Mouse (Mus musculus) retina, postnatal 7 days (tissue): ENCODE measurements around the gene Lrrc29.

Experiments used
- DNase-seq: peaks from one replicate; pipeline ENCODE4 v3.0.0-alpha.2; 2012; ENCODE audit warnings: low read depth, low spot score

Gene Lrrc29

DNA sequence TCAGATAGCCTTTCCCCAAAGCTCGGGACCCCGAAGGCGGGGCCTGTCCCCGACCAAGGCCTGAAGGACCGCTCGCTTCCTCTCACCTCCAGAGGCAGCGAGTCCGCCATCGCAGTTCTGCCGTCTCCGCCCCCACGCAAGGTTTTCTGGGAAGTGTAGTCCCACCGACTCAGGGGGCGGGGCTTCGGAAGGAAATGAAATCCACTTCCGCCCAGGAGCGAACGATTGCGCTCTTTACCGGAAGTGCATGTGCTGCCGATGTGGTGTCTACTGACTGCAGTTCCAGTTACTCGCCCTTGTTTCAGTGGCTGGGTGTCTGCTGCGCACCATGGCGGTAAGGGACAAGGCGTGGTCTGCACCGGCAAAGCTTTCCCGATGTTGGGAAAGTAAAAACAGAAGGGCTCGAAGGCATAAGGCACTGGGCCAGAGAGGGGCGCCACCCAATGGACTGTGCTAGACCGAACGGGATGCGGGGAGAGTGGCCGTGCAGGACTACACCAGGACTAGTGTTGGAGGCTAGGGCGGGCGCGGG is at the start of gene Lrrc29, which contains the start of gene Tmem208:
Gene Lrrc29, minus strand, starts transcription at position 138 of the 532 bp plus-strand sequence.
Gene Tmem208, plus strand, starts transcription at position 214 of the 532 bp plus-strand sequence.
- peak; percentile 90 for DNase-seq

- no peak for DNase-seq
Observed at GRCm38 (mm10) chr8:105374513-105374966, 48.5 kb upstream of the Lrrc29 start.

DNA sequence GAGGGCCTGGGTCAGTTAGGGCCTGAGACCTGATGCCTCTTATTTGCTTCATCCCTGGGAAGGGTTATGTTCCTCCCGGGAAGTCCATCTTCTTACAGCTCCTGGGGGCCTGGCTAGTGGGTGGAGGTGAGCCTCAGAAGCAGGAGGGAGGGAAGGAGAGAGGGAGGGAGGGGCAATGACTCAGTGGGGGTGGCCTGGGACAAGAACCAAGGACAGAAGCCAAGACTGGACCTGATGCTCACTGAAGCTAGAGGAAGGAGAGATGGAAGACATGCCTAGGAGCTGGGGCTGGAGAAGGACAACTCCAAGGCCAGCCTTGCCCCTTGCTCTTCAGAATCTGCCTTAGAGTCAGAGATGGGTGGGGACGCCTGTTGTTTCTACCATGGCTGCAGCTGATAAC is 47.0 kb upstream of the Lrrc29 start, which contains the start of gene Plekhg4:
Gene Plekhg4, plus strand, starts transcription at position 243 of the 400 bp plus-strand sequence.
- DNase-seq = no peak

- DNase-seq = no peak
Observed at GRCm38 (mm10) chr8:105372473-105372872, 46.4 kb upstream of the Lrrc29 start.

DNA sequence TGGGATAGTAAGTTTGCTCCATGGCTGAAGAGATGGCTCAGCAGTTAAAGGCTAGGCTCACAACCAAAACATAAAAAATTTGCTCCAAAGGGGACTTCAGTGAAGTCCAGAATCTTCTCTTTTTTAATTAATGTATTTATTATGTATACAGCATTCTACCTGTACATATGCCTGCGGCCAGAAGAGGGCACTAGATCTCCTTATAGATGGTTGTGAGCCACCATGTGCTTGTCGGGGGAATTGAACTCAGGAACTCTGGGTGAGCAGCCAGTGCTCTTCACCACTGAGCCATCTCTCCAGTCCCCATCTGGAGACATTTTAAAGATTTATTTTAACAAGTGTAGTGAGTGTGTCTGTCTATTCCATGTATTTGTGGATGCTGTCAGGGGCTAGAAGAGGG is 41.0 kb upstream of the Lrrc29 start:
- no peak for DNase-seq

DNA sequence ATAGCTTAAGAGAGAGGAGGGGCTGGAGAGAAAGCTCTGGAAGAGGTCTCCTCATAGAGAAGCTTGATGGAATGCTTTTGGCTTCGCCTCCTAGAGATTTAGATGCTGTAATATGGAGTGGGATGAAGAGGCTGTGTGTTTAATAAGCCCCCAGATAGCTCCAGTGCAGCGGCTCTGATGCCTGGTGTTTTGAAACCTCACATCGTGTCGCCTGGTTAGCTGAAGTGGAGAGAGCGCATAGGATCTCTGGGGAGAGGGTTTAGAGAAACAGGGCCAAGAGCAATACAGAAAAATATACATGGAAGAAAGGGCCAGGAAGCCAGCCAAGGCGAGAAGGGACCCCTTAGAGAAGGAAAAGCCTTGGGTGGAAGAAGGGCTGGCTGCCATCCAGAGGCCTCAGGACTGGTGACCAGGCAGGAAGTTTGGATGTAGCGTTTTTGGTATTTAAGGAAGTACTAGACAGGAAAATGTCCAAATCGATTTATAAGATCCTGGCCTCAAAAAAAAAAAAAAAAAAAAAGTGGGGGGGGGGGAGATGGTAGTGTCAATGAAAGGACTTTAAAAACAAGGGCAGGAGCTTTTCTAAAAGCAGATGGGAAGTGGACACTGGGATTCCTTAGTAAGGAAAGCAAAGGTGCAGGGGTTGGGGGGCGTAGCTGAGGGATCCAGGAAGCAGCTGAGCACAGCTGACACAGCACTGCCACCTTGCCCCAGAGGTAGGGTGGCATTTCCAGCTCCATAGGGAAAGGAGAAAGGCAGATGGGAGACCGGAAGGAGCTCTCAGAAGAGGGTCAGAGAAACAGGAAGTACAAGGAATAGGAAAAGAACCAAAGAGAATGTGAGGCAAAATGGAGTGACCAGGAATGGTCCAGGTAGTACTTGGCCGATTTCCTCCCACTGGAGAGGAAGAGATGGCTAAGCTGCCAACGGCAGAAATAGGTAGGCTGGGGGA is 35.9 kb upstream of the Lrrc29 start:
- no peak for DNase-seq

GRCm38 (mm10) chr8:105359646-105360045 is 33.6 kb upstream of the Lrrc29 start:
- DNase-seq = peak; percentile 53

- DNase-seq = no peak
Observed at GRCm38 (mm10) chr8:105359208-105359607, 33.1 kb upstream of the Lrrc29 start.

DNA sequence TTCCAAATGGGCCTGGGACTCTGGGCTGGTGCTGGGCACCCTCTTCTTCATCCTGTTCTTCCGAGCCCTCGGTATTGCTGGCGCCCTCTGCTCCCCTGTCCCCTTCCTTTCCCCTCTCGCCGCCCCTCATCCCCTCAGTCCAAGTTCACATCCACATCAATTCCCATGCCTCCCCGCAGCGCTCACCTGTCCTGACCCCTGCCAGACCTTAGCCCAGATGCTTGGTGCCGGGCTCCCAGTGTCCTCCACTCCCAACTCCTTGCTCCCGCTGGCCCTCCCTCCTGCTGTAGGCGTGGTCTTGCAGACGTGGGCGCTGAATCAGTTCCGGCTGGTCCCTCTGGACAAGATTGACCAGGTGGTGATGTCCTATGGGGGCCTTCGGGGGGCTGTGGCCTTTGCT is 30.6 kb upstream of the Lrrc29 start:
- DNase-seq = no peak

- no peak for DNase-seq
Observed at GRCm38 (mm10) chr8:105355179-105356024, 29.3 kb upstream of the Lrrc29 start.

- DNase-seq = no peak
Observed at GRCm38 (mm10) chr8:105354549-105354948, 28.5 kb upstream of the Lrrc29 start.

DNA sequence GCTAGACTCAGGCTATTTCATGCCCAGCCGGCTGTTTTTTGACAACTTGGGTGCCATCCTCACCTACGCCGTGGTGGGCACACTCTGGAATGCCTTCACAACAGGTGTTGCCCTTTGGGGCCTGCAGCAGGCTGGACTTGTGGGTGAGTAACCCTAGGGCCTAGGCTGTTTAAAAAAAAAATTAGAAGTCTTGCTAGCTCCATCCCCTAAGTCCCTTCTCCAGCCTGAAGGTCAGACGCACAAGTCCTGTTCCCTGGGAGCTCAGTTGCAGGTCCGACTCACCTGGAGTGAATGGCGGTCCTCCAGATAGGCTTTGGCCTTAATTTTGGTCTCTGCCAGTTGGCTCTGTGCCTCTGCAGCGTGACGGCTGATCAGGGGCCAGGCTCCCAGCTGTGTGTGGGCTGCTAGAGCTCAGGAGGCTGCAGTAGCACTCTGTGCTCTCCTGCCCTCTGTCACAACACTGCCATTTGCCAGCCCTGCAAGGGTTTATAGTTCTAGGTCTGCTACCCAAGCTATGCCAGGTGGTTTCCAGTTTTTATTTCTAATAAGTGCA is 27.6 kb upstream of the Lrrc29 start:
- no peak for DNase-seq

DNA sequence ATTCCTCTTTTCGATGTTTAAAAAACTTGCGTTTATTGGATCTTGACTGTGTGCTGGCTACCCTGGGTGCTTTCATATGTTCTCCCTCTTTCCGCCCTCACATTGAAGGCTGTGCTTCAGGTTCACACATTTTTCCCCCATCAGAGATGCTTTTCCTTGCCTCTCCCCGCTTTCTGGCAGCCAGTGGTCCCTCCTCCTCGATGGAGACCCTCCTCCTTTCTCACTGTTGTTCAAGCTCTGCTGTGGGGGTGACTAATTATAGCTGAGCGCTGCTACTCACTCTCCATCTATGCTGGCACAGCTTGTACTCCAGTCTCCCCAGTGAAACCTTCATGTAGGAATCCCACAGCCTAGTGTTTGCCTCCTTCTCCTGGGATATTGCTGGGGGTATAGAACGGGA is 24.1 kb upstream of the Lrrc29 start:
- no peak for DNase-seq

GRCm38 (mm10) chr8:105349096-105349771 is 23.2 kb upstream of the Lrrc29 start:
- no peak for DNase-seq

- no peak for DNase-seq
Observed at GRCm38 (mm10) chr8:105348450-105349095, 22.5 kb upstream of the Lrrc29 start, which contains the start of gene Slc9a5. TSS of gene Slc9a5 (plus strand) at chr8:105348843.

GRCm38 (mm10) chr8:105347428-105348221 is 21.5 kb upstream of the Lrrc29 start, which contains the start of gene Fhod1:
TSS of gene Fhod1 (minus strand) at chr8:105347953.
- DNase-seq = peak; percentile 71

DNA sequence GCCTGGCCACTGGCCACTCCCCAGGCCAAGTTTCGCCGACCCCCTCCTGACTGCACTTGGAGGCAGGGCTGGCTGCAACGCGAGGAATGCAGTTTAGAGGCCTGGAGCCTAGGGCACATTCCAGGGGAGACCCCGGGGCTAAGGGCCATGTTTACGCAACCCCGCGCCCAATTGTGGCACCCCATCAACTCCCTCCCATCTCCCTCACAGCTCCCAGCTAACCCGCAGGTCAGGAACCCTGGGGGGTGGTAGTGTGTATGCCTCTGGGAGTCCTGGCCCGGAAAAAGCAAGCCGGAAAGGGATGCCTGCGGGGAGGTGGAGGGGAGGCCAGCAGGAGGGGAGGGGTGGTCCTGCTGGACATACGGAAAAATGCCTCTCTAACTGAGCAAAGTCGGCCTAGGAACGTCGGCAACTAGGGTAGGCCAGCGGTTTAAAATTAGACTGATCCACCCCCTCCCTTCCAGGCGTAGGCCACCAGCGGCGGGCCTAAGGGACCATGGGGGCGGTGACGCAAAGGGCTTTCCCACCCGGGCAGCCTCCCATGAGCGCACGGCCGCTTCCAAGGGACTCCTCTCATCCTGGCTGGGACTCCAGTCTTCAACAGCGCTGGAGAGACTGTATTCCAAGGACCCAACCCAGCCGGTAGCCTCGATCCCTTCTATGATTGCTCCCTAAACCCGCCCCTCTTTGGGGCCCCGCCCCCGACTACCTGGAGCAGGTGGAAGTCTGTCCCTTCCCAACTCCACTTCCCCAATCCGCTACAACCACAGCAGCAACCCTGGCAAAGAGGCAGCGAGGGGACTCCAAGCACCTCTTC is 20.7 kb upstream of the Lrrc29 start:
- DNase-seq = no peak
